Mouse (Mus musculus): ENCODE results near the gene Gm12794. TPM values are rescaled to one million over a fixed set of nuclear protein-coding genes. Genes with fewer than 3 reads are reported as not detected.
"Not testable (repeated sequence)": the region's sequence is repeated elsewhere in the genome, so short reads cannot be mapped to it uniquely, and the experiment has no call there.

The Gm12794 gene
- not detected in 2 replicates for polyA plus RNA-seq (2015; fragmentation: Nextera tagmentation; extraction: Ambion mirVana)

DNA sequence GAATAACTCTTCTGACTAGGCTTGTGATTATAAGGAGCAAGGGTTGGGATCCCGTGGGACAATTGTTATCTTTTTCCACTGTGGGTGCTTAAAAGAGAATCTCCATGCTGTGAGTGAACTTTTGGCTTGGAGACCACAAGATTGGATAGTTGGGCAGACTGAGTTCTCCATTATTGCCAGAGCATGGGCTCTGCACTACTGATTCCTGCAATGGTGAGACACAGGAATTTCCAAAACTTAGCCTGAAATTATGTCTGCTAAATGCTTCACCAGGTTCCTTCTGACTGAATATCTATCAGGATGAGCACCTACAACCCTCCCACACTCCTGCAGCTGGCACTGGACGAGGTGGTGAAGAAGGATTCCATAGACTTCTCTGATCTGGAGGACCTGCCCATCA, at the start of gene Gm12794:
TSS of gene Gm12794 (plus strand) at position 301 of the 400 bp plus-strand sequence.
- 90% methylated on average over 2 of the region's 2 CpGs for WGBS
- not testable (repeated sequence) for H3K4me1 ChIP-seq (replicated peaks); H3K9ac ChIP-seq; H3K9me3 ChIP-seq; H3K36me3 ChIP-seq; H3K4me3 ChIP-seq; H3K27me3 ChIP-seq; H3K4me2 ChIP-seq; ATAC-seq (ENCODE audit: low FRiP score); H3K27ac ChIP-seq

DNA sequence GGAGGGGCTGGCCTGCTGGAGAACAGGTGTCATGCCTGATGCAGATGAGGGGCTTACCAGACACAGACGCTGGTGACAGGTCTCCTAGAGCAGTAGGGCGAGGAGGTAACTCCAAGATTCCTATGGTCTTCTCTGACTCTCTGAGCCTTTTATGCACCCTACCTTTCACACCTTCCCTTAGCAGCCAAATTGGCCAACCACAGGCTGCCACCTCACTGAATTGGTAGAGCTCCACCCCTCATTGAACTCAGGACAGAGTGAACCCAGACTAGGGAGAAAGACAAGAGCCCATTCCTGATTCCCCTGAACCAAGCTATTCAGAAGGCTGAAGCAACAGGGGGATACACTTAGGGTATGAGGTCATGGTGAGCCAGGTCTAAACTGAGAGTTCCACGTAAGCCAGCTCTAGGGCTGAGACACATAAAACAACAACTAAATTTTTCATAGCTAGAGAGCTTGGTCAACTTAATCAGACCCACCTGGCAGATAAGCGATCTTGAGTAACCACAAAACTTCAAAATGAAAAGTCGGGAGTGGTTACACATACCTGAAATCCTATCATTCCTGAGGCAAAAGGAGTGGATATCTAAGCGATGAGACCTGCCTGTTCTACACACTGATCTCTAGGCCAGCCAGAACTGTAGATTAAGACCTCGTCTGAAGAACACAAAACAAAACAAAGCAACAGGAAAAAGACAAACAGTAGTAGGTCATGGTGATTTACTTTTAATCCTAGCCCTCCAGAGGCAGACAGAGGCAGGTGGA, 46.4 kb upstream of the Gm12794 start, which contains the start of gene C130073F10Rik:
TSS of gene C130073F10Rik (minus strand) at position 134 of the 765 bp plus-strand sequence.
- Histone ChIP-seq H3K9me3 (no peaks in the 10 kb centered on the region), H3K4me3 (no peak within 1 kb of the TSS), H3K36me3 (no peaks in the 10 kb centered on the region), H3K4me2 (no peak within 1 kb of the TSS), H3K9ac (no peak within 1 kb of the TSS), H3K27me3 (no peaks in the 10 kb centered on the region), H3K4me1 (replicated peaks) (no peaks in the 10 kb centered on the region), H3K27ac (no peak within 1 kb of the TSS)
- WGBS, result 92% methylated on average over 7 of the region's 7 CpGs
- ATAC-seq (ENCODE audit: low FRiP score), result no peak

GRCm38 (mm10) chr4:101908821-101909220, 31.4 kb upstream of the Gm12794 start, which contains the start of gene Gm12800:
Gene Gm12800 (plus strand): TSS chr4:101909121.
- WGBS, result 86% methylated on average over 2 of the region's 2 CpGs

DNA sequence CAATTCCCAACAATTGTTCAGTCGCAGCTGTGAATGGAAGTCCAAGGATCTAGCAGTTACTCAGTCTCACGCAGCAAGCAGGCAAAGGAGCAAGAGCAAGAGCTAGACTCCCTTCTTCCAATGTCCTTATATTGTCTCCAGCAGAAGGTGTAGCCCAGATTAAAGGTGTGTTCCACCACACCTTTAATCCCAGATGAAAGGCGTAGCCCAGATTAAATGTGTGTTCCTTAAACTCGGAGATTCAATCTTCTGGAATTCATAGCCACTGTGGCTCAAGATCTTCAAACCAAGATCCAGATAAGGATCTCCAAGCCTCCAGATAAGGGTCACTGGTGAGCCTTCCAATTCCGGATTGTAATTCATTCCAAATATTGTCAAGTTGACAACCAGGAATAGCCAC, 40.7 kb downstream of the Gm12794 start, which contains the start of gene Gm12790:
TSS of gene Gm12790 (minus strand) at position 101 of the 400 bp plus-strand sequence.
- not testable (repeated sequence) for H3K27me3 ChIP-seq; H3K9me3 ChIP-seq; H3K27ac ChIP-seq; H3K4me3 ChIP-seq; H3K4me2 ChIP-seq; H3K9ac ChIP-seq; H3K4me1 ChIP-seq (replicated peaks); H3K36me3 ChIP-seq; ATAC-seq (ENCODE audit: low FRiP score)
- 94% methylated on average over 1 of the region's 5 CpGs for WGBS

More at GRCm38 (mm10) chr4:101908821-101909220, 31.4 kb upstream of the Gm12794 start, which contains the start of gene Gm12800:
- not testable (repeated sequence) for H3K9ac ChIP-seq; H3K4me3 ChIP-seq; H3K36me3 ChIP-seq; ATAC-seq (ENCODE audit: low FRiP score); H3K4me2 ChIP-seq; H3K4me1 ChIP-seq (replicated peaks); H3K9me3 ChIP-seq; H3K27me3 ChIP-seq; H3K27ac ChIP-seq

GRCm38 (mm10) chr4:101985678-101986077, 45.5 kb downstream of the Gm12794 start:
- Histone ChIP-seq H3K4me3 (no peak overlapping the region), H3K36me3 (no peaks in the 10 kb centered on the region), H3K9me3 (no peaks in the 10 kb centered on the region), H3K4me1 (replicated peaks) (no peaks in the 10 kb centered on the region), H3K4me2 (no peak overlapping the region), H3K9ac (no peak overlapping the region), H3K27ac (no peak overlapping the region), H3K27me3 (no peaks in the 10 kb centered on the region)
- WGBS, result 90% methylated on average over 5 of the region's 5 CpGs
- ATAC-seq (ENCODE audit: low FRiP score), result no peak

GRCm38 (mm10) chr4:101986326-101986725, 46.1 kb downstream of the Gm12794 start, which contains the start of gene Gm12789:
Gene Gm12789 (plus strand): TSS chr4:101986626.
- H3K27me3 ChIP-seq; H3K4me1 ChIP-seq (replicated peaks); H3K9ac ChIP-seq; H3K9me3 ChIP-seq; H3K36me3 ChIP-seq; ATAC-seq (ENCODE audit: low FRiP score); H3K4me3 ChIP-seq; H3K27ac ChIP-seq; H3K4me2 ChIP-seq: not testable (repeated sequence)
- 92% methylated on average over 2 of the region's 2 CpGs for WGBS

Other genes starting within 250 kb of the Gm12794 start
- 4.2 and 4.4 TPM in 2 replicates for gene Lepr, start 223.0 kb upstream of the Gm12794 start, polyA plus RNA-seq (2015; fragmentation: Nextera tagmentation; extraction: Ambion mirVana)
- gene B020004J07Rik, start 96.4 kb upstream of the Gm12794 start, polyA plus RNA-seq (2015; fragmentation: Nextera tagmentation; extraction: Ambion mirVana), result not detected in 2 replicates
- gene C130073F10Rik, start 46.6 kb upstream of the Gm12794 start, polyA plus RNA-seq (2015; fragmentation: Nextera tagmentation; extraction: Ambion mirVana), result not detected in 2 replicates
- not detected in 2 replicates for gene Gm12800, start 31.3 kb upstream of the Gm12794 start, polyA plus RNA-seq (2015; fragmentation: Nextera tagmentation; extraction: Ambion mirVana)
- gene Gm12790, start 40.6 kb downstream of the Gm12794 start, polyA plus RNA-seq (2015; fragmentation: Nextera tagmentation; extraction: Ambion mirVana), result not detected in 2 replicates
- gene Gm12789, start 46.2 kb downstream of the Gm12794 start, polyA plus RNA-seq (2015; fragmentation: Nextera tagmentation; extraction: Ambion mirVana), result not detected in 2 replicates
- gene Pde4b, start 147.1 kb downstream of the Gm12794 start, polyA plus RNA-seq (2015; fragmentation: Nextera tagmentation; extraction: Ambion mirVana), result 26.0 and 27.0 TPM in 2 replicates

All from hindbrain, embryonic 13.5 days (tissue).